Mouse (Mus musculus) testis, adult 2 months (tissue): Measurements from ENCODE around the gene Gm20388.

Source experiments
- CTCF ChIP-seq: fragments of 200-500 bp; IDR thresholded peaks from 2 replicates; pipeline ENCODE4 v1.5.1; 2012; ENCODE audit warnings: low read depth, mild to moderate bottlenecking, inconsistent platforms, low read length, moderate library complexity; ENCODE audit not compliant: control insufficient read depth, insufficient read depth, insufficient replicate concordance
- POLR2A ChIP-seq: fragments of 200-500 bp; IDR thresholded peaks from 2 replicates; pipeline ENCODE4 v1.6.1; 2012; ENCODE audit warnings: low read depth, mild to moderate bottlenecking, inconsistent platforms, low read length, moderate library complexity; ENCODE audit not compliant: control insufficient read depth

DNA sequence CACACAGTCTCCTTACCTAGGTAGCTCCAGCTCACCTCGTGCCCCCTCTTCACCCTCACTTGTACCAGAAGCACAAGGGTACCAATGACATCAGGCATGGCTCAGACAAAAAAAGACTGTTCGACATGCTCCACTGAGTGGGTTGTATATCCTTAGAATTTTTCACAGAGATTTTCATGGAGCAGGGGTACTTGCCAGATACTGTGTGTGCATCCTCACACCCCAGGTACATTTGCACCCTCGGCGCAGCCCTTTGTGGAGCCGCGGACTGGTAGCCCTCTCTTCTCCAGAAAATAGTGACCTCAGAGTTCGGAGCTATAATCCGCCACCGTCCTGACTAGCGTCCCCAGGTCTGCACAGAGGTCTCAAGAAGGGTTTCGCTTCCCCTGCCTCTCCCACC, 3500.1 kb downstream of the Gm20388 start:
- TF ChIP-seq CTCF (no peak), POLR2A (no peak)
